Mouse (Mus musculus) small intestine, adult 2 months (tissue): ENCODE results near the gene Osbpl2.

Source experiments
- CTCF ChIP-seq: fragments of 200-500 bp; IDR thresholded peaks from 2 replicates; pipeline ENCODE4 v1.5.1; 2012; ENCODE audit warnings: low read depth, mild to moderate bottlenecking, control low read depth, inconsistent platforms, low read length, moderate library complexity, mixed read lengths; ENCODE audit not compliant: insufficient replicate concordance, insufficient read length; ENCODE audit errors: extremely low read depth
- POLR2A ChIP-seq: fragments of 200-500 bp; IDR thresholded peaks from 2 replicates; pipeline ENCODE4 v1.6.1; 2012; ENCODE audit warnings: low read depth, mild to moderate bottlenecking, control low read depth, inconsistent platforms, low read length, moderate library complexity

DNA sequence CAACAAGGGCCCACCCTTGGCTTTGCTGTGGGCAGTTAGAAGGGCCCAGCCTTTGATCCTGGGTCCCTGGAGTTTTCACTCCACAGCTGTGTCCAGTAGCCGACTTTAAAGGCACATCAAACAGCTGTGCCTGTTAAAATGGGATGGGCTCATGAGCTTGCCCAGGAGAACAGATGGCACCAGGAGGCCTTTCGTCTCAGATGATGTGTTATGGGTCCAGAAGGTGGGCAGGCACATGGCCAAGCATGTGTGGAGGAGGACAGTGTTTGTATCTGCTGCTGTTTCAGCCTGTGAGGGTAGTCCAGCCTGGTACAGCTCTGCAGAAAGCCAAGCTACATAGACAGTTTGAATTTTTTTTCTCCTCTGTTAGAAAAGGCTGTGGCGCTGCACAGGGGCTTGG is 35.7 kb downstream of the Osbpl2 start:
- TF ChIP-seq POLR2A (no peak), CTCF (no peak)
